Mouse (Mus musculus): ENCODE data around the gene Lnx1.

DNA sequence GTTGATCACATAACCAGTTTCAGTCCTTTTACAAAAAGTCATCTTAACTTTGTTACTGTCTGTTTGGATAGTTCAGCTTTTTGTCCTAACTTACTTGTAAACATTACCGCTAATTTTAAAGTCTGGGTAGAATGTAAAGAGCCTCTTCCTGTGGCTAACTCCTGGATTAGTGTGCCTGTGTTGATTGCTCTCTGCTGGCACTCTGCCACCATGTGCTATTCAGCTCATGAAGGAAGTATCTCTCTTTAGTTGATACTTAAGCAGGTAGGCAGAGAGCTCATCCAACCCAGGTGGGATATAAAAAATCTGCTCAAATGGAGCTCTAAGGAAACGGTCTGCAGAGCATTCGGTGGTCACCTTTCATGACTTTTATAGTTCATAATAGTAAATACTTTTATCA, 101.5 kb downstream of the Lnx1 start:
- TF ChIP-seq CTCF (IDR thresholded peaks at IDR 0.05; ENCODE audit: borderline replicate concordance, insufficient read depth, low read depth, low read length) (no peak), POLR2A (IDR thresholded peaks at IDR 0.05; ENCODE audit: borderline replicate concordance, insufficient read depth, low read length) (no peak)

Data from cerebellum, adult 2 months (tissue).